Mouse (Mus musculus) small intestine, adult 2 months (tissue): ENCODE measurements at regions not wholly inside any gene's neighbourhood (a gene's known extent, or its start where the extent isn't known, plus 50 kb on each side); places are given as distances from the start of the nearest gene placed in this dataset.

Source experiments
- CTCF ChIP-seq: fragments of 200-500 bp; IDR thresholded peaks from 2 replicates; pipeline ENCODE4 v1.5.1; 2012; ENCODE audit warnings: low read depth, mild to moderate bottlenecking, control low read depth, inconsistent platforms, low read length, moderate library complexity, mixed read lengths; ENCODE audit not compliant: insufficient replicate concordance, insufficient read length; ENCODE audit errors: extremely low read depth
- POLR2A ChIP-seq: fragments of 200-500 bp; IDR thresholded peaks from 2 replicates; pipeline ENCODE4 v1.6.1; 2012; ENCODE audit warnings: low read depth, mild to moderate bottlenecking, control low read depth, inconsistent platforms, low read length, moderate library complexity

GRCm38 (mm10) chr11:44089514-44089913, 188.5 kb upstream of the Adra1b start:
- TF ChIP-seq CTCF (no peak), POLR2A (no peak)
